Mouse (Mus musculus) megakaryocyte, adult 5-6 weeks (primary cell): ENCODE measurements around the gene Bbs1. TPM values are rescaled to one million over a fixed set of nuclear protein-coding genes. Genes with fewer than 3 reads are reported as not detected.
A peak's percentile ranks its signal among the peaks of the same experiment; 100 is the strongest.
"Not testable (repeated sequence)": the region's sequence is repeated elsewhere in the genome, so short reads cannot be mapped to it uniquely, and the experiment has no call there.

ENCODE experiments used
- ATAC-seq: 2 replicates; pipeline ENCODE4 v1.8.0; 2016; ENCODE audit warnings: mild to moderate bottlenecking, inconsistent platforms; ENCODE audit not compliant: poor library complexity, severe bottlenecking
- total RNA-seq, 2 experiments: library from RNA; stranded (forward) in 1 of 2; stranded (reverse) in 1 of 2; fragments of 153-499, 151-499 nt in 1 of 2; fragments of 221-1000, 200-1000 nt in 1 of 2; gene quantifications; 2 replicates each; pipeline versions ENCODE4 v1.2.3 to v1.2.4; 2015 to 2017

The Bbs1 gene
- total RNA-seq, 2 experiments from 2014 or later, result 0.07 to 0.37 TPM

GRCm38 (mm10) chr19:4889791-4890190 is 16.6 kb downstream of the Bbs1 start:
- no peak for ATAC-seq

GRCm38 (mm10) chr19:4883961-4884360 is 22.5 kb downstream of the Bbs1 start:
- no peak for ATAC-seq

- no peak for ATAC-seq
Observed at GRCm38 (mm10) chr19:4879324-4879703, 27.1 kb downstream of the Bbs1 start.

GRCm38 (mm10) chr19:4878405-4879323 is 27.8 kb downstream of the Bbs1 start, which contains the start of gene Zdhhc24:
Zdhhc24 (plus strand) TSS chr19:4878668.
- peak; percentile 100 for ATAC-seq

GRCm38 (mm10) chr19:4877785-4878184 is 28.6 kb downstream of the Bbs1 start, which contains the start of gene Actn3:
Actn3 (minus strand) TSS chr19:4877909.
- no peak for ATAC-seq

GRCm38 (mm10) chr19:4876755-4877154 is 29.7 kb downstream of the Bbs1 start:
- ATAC-seq, result no peak

GRCm38 (mm10) chr19:4876241-4876640 is 30.2 kb downstream of the Bbs1 start:
- ATAC-seq, result no peak

GRCm38 (mm10) chr19:4874613-4875012 is 31.8 kb downstream of the Bbs1 start:
- ATAC-seq, result not testable (repeated sequence)

- ATAC-seq, result no peak
Observed at GRCm38 (mm10) chr19:4865147-4865546, 41.3 kb downstream of the Bbs1 start.

GRCm38 (mm10) chr19:4863048-4863447 is 43.4 kb downstream of the Bbs1 start:
- no peak for ATAC-seq

GRCm38 (mm10) chr19:4859081-4859480 is 47.3 kb downstream of the Bbs1 start:
- 0 out of 2 replicates have a peak, but pooled peaks have one; percentile 33 for ATAC-seq

- no peak for ATAC-seq
Observed at GRCm38 (mm10) chr19:4855951-4856350, 50.5 kb downstream of the Bbs1 start.

GRCm38 (mm10) chr19:4855470-4855820 is 51.0 kb downstream of the Bbs1 start:
- no peak for ATAC-seq

- ATAC-seq, result no peak
Observed at GRCm38 (mm10) chr19:4854552-4855469, 51.6 kb downstream of the Bbs1 start, which contains the start of gene Ctsf. Ctsf (plus strand) TSS chr19:4855130.

- no peak for ATAC-seq
Observed at GRCm38 (mm10) chr19:4850281-4850680, 56.1 kb downstream of the Bbs1 start.

- ATAC-seq, result no peak
Observed at GRCm38 (mm10) chr19:4849800-4850199, 56.6 kb downstream of the Bbs1 start.

GRCm38 (mm10) chr19:4847490-4847889 is 58.9 kb downstream of the Bbs1 start:
- ATAC-seq, result no peak

GRCm38 (mm10) chr19:4845846-4846245 is 60.6 kb downstream of the Bbs1 start:
- ATAC-seq, result no peak

GRCm38 (mm10) chr19:4842611-4843010 is 63.8 kb downstream of the Bbs1 start:
- no peak for ATAC-seq

- ATAC-seq, result no peak
Observed at GRCm38 (mm10) chr19:4840848-4841247, 65.6 kb downstream of the Bbs1 start.

- peak; percentile 97 for ATAC-seq
Observed at GRCm38 (mm10) chr19:4839149-4839548, 67.3 kb downstream of the Bbs1 start, which contains the start of the genes Ccs and Ccdc87. Ccs (minus strand) TSS chr19:4839332. Ccdc87 (plus strand) TSS chr19:4839366.
